Mouse (Mus musculus): ENCODE results near the gene Adam19. TPM values are rescaled to one million over a fixed set of nuclear protein-coding genes. Genes with fewer than 3 reads are reported as not detected.

Adam19 gene
- polyA plus RNA-seq, 1 experiment = 11.4 TPM

GRCm38 (mm10) chr11:46134899-46135298 is 79.1 kb downstream of the Adam19 start:
- no peak overlapping the region for H3K4me3 ChIP-seq (replicated peaks; ENCODE audit: insufficient read depth, low read depth, low read length)
- TF ChIP-seq POLR2A (IDR thresholded peaks at IDR 0.05; ENCODE audit: borderline replicate concordance, insufficient read depth, low read length) (no peak), CTCF (IDR thresholded peaks at IDR 0.05; ENCODE audit: borderline replicate concordance, insufficient read depth, low read depth, low read length) (no peak)
- no peaks in the 10 kb centered on the region for H3K27me3 ChIP-seq (ENCODE audit: control insufficient read depth, insufficient read depth, low read length)
- no peaks in the 10 kb centered on the region for H3K4me1 ChIP-seq (ENCODE audit: control insufficient read depth, insufficient read depth, low read length)
- no peak for DNase-seq
- no peak overlapping the region for H3K27ac ChIP-seq (ENCODE audit: insufficient read depth, low read length)
- WGBS = 85% methylated on average over 2 of the region's 2 CpGs

DNA sequence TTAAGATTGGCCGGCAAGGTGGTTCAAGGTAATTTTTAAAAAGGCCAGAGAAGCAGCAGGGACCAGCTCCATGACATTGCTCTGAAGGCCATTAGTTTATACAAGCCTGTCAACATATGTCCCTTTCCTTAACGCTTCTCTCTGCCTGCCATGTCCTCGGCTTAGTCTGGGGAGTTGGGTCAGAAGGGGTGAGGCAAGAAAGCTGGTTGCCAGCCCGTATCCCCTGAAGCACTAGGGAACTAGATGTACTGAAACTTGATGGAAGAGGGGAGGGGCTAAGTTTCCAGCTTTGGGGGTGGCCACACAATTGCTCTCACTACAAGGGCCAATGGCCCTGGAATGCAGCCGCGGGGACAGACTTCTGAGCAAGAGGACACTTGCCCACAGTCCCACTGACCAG is 87.5 kb downstream of the Adam19 start:
- DNase-seq = no peak
- H3K4me3 ChIP-seq (replicated peaks; ENCODE audit: insufficient read depth, low read depth, low read length) = no peak overlapping the region
- no peaks in the 10 kb centered on the region for H3K27me3 ChIP-seq (ENCODE audit: control insufficient read depth, insufficient read depth, low read length)
- WGBS = 87% methylated on average over 6 of the region's 6 CpGs
- no peak overlapping the region for H3K27ac ChIP-seq (ENCODE audit: insufficient read depth, low read length)
- no peaks in the 10 kb centered on the region for H3K4me1 ChIP-seq (ENCODE audit: control insufficient read depth, insufficient read depth, low read length)
- TF ChIP-seq POLR2A (IDR thresholded peaks at IDR 0.05; ENCODE audit: borderline replicate concordance, insufficient read depth, low read length) (no peak), CTCF (IDR thresholded peaks at IDR 0.05; ENCODE audit: borderline replicate concordance, insufficient read depth, low read depth, low read length) (no peak)

GRCm38 (mm10) chr11:46145163-46145875 is 89.5 kb downstream of the Adam19 start:
- Histone ChIP-seq H3K4me3 (replicated peaks; ENCODE audit: insufficient read depth, low read depth, low read length) (no peak overlapping the region), H3K27ac (ENCODE audit: insufficient read depth, low read length) (no peak overlapping the region), H3K4me1 (ENCODE audit: control insufficient read depth, insufficient read depth, low read length) (no peaks in the 10 kb centered on the region), H3K27me3 (ENCODE audit: control insufficient read depth, insufficient read depth, low read length) (no peaks in the 10 kb centered on the region)
- no peak for DNase-seq
- WGBS = 93% methylated on average over 11 of the region's 11 CpGs
- TF ChIP-seq CTCF (IDR thresholded peaks at IDR 0.05; ENCODE audit: borderline replicate concordance, insufficient read depth, low read depth, low read length) (no peak), POLR2A (IDR thresholded peaks at IDR 0.05; ENCODE audit: borderline replicate concordance, insufficient read depth, low read length) (no peak)

DNA sequence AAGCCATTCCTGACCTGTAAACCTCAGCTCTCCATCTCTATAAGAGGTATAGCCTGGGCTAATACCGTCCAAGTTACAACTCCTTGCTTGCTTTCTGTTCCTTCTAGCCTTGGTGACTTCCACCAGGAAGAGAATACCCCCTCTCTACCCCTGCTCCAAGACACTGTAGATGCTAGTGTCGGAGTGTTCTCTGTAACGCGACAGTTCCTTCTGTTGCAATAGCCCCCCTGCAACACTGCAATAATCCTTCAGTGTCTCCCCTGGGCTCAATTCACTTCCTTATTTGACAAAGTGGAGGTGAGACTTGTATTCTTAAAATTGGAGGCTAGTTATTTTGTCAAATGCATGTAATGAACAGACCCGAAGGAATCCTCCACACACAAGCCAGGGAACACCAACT is 90.8 kb downstream of the Adam19 start:
- no peak for DNase-seq
- 93% methylated on average over 5 of the region's 5 CpGs for WGBS
- no peak for TF ChIP-seq CTCF (IDR thresholded peaks at IDR 0.05; ENCODE audit: borderline replicate concordance, insufficient read depth, low read depth, low read length)
- TF ChIP-seq POLR2A (IDR thresholded peaks at IDR 0.05; ENCODE audit: borderline replicate concordance, insufficient read depth, low read length) = no peak
- no peak overlapping the region for H3K4me3 ChIP-seq (replicated peaks; ENCODE audit: insufficient read depth, low read depth, low read length)
- H3K27me3 ChIP-seq (ENCODE audit: control insufficient read depth, insufficient read depth, low read length) = no peaks in the 10 kb centered on the region
- no peaks in the 10 kb centered on the region for H3K4me1 ChIP-seq (ENCODE audit: control insufficient read depth, insufficient read depth, low read length)
- H3K27ac ChIP-seq (ENCODE audit: insufficient read depth, low read length) = no peak overlapping the region

DNA sequence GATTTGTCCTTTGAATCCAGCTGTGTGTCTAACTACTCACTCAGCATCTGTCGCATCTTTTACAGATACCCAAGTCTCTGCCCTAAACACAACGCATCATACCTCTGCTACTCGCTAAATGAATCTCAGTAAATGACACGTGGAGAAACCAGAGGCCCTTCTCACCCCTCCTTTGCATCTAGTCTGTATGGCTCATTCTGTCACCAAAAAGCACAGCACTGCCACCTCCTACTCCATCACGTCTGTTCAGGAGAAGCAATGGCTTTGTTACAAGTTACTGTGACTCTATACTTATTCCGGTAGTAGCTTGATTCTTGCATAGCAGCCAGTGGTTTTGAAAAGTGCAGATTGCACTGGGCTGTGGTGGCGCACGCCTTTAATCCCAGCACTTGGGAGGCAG is 101.2 kb downstream of the Adam19 start:
- no peaks in the 10 kb centered on the region for H3K27me3 ChIP-seq (ENCODE audit: control insufficient read depth, insufficient read depth, low read length)
- 89% methylated on average over 8 of the region's 8 CpGs for WGBS
- DNase-seq = no peak
- TF ChIP-seq CTCF (IDR thresholded peaks at IDR 0.05; ENCODE audit: borderline replicate concordance, insufficient read depth, low read depth, low read length) (no peak), POLR2A (IDR thresholded peaks at IDR 0.05; ENCODE audit: borderline replicate concordance, insufficient read depth, low read length) (no peak)
- no peak overlapping the region for H3K4me3 ChIP-seq (replicated peaks; ENCODE audit: insufficient read depth, low read depth, low read length)
- H3K27ac ChIP-seq (ENCODE audit: insufficient read depth, low read length) = no peak overlapping the region
- H3K4me1 ChIP-seq (ENCODE audit: control insufficient read depth, insufficient read depth, low read length) = no peaks in the 10 kb centered on the region

DNA sequence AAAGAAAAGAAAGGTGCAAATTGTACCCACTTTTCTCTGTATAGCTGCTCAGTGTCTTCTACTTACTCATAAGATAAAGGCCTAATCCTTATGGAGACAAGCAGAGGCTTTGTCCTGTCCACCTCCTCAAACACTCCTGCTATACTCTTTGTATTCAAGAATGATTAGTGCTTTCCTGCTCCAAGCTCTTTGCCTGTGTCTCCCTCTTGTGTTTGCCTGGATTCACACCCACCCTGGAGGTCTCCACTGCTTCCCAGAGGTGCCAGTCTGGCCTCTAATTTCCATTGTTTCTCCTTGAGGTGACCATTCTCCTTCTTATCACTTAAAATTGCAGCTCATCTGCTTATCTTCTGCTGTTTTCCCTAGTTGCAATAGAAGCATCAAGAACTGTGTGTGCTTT is 101.7 kb downstream of the Adam19 start:
- no peak for TF ChIP-seq CTCF (IDR thresholded peaks at IDR 0.05; ENCODE audit: borderline replicate concordance, insufficient read depth, low read depth, low read length)
- no peak for TF ChIP-seq POLR2A (IDR thresholded peaks at IDR 0.05; ENCODE audit: borderline replicate concordance, insufficient read depth, low read length)
- Histone ChIP-seq H3K27me3 (ENCODE audit: control insufficient read depth, insufficient read depth, low read length) (no peaks in the 10 kb centered on the region), H3K27ac (ENCODE audit: insufficient read depth, low read length) (no peak overlapping the region), H3K4me3 (replicated peaks; ENCODE audit: insufficient read depth, low read depth, low read length) (no peak overlapping the region), H3K4me1 (ENCODE audit: control insufficient read depth, insufficient read depth, low read length) (no peaks in the 10 kb centered on the region)
- DNase-seq = no peak

DNA sequence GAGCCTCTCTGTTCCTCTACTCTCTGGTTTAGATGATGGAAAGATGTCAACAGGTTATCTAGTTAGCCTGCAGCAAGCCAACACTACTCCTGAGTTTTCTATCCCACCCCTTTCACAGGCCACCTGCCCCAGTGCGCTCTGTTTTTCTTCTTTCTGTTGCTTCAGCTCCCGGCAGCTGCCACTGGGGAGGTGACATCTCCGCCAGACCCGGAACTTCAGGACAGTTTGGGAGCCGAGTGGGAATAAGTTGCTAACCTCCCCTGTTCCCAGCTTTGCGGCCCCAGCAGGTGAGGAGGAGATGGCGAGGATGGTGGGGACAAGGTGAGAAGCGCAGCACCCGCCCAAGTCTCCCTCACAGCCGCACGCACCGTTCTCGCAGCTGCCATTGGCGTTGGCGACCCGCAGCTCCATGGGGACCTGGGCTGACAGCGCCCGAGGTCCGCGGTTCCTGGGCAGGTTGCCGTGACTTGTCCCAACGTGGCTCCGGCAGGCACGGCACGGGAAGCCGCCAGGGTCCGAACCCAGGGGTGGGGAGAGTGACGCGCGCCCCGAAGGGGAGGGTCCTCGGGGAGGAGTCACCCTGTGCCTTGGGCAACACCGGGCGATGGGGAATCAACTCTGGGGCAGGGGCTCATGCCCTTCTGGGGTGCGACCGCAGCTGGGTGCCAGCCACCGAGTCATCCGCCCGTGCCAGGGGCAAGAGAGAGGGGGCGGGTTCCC is 110.2 kb downstream of the Adam19 start, which contains the start of gene Nipal4:
Gene Nipal4, minus strand, starts transcription at position 643 of the 720 bp plus-strand sequence.
- TF ChIP-seq POLR2A (IDR thresholded peaks at IDR 0.05; ENCODE audit: borderline replicate concordance, insufficient read depth, low read length) (no peak), CTCF (IDR thresholded peaks at IDR 0.05; ENCODE audit: borderline replicate concordance, insufficient read depth, low read depth, low read length) (no peak)
- Histone ChIP-seq H3K4me3 (replicated peaks; ENCODE audit: insufficient read depth, low read depth, low read length) (peak within 1 kb of the TSS; percentile 1), H3K27ac (ENCODE audit: insufficient read depth, low read length) (no peak within 1 kb of the TSS), H3K27me3 (ENCODE audit: control insufficient read depth, insufficient read depth, low read length) (no peaks in the 10 kb centered on the region; the same call in 1 of the 2 replicates), H3K4me1 (ENCODE audit: control insufficient read depth, insufficient read depth, low read length) (no peaks in the 10 kb centered on the region)
- peak; percentile 15 to 20 for DNase-seq
- 2% methylated on average over 40 of the region's 40 CpGs for WGBS

DNA sequence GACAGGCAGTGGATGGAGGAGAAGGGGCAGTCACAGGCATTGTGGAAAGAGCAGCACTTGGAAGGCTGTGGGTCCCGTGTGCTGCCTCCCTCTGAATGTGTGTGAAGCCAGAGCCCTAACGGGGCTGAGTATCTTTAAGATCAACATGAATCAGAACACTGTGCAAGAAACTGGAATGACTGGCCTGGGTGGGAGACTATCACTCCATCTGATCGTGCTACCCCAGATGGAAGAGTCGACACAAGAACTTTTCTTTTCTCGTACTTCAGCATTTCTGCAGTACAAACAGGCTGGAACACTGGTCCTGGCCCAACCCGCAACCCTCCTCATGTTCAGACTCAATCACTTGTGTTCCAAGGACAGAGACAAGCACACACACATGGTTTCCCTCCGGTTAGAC is 112.7 kb downstream of the Adam19 start:
- TF ChIP-seq CTCF (IDR thresholded peaks at IDR 0.05; ENCODE audit: borderline replicate concordance, insufficient read depth, low read depth, low read length) = no peak
- TF ChIP-seq POLR2A (IDR thresholded peaks at IDR 0.05; ENCODE audit: borderline replicate concordance, insufficient read depth, low read length) = no peak
- H3K4me1 ChIP-seq (ENCODE audit: control insufficient read depth, insufficient read depth, low read length) = no peaks in the 10 kb centered on the region
- H3K4me3 ChIP-seq (replicated peaks; ENCODE audit: insufficient read depth, low read depth, low read length) = no peak overlapping the region
- no peak overlapping the region; the same call in 1 of the 2 replicates for H3K27ac ChIP-seq (ENCODE audit: insufficient read depth, low read length)
- 92% methylated on average over 7 of the region's 7 CpGs for WGBS
- H3K27me3 ChIP-seq (ENCODE audit: control insufficient read depth, insufficient read depth, low read length) = no peaks in the 10 kb centered on the region; the same call in 1 of the 2 replicates
- no peak for DNase-seq
